Mouse (Mus musculus) neutrophil, adult 5-6 weeks (primary cell): Measurements from ENCODE around the gene Osbpl3. TPM values are rescaled to one million over a fixed set of nuclear protein-coding genes. Genes with fewer than 3 reads are reported as not detected.

Source experiments
- ATAC-seq: fragments of 151-379, 151-347 bp; 2 replicates; pipeline ENCODE4 v1.8.0; 2017; ENCODE audit warnings: mild to moderate bottlenecking, moderate TSS enrichment; ENCODE audit not compliant: insufficient number of reproducible peaks, poor library complexity, low FRiP score, severe bottlenecking; ENCODE audit errors: extremely low read depth
- total RNA-seq: library from RNA; stranded (forward); fragments of 200-1000 nt; gene quantifications from 2 replicates; pipeline ENCODE4 v1.2.3, GENCODE M21; 2017

Gene Osbpl3
- total RNA-seq, 1 experiment from 2014 or later: 2.7 TPM

DNA sequence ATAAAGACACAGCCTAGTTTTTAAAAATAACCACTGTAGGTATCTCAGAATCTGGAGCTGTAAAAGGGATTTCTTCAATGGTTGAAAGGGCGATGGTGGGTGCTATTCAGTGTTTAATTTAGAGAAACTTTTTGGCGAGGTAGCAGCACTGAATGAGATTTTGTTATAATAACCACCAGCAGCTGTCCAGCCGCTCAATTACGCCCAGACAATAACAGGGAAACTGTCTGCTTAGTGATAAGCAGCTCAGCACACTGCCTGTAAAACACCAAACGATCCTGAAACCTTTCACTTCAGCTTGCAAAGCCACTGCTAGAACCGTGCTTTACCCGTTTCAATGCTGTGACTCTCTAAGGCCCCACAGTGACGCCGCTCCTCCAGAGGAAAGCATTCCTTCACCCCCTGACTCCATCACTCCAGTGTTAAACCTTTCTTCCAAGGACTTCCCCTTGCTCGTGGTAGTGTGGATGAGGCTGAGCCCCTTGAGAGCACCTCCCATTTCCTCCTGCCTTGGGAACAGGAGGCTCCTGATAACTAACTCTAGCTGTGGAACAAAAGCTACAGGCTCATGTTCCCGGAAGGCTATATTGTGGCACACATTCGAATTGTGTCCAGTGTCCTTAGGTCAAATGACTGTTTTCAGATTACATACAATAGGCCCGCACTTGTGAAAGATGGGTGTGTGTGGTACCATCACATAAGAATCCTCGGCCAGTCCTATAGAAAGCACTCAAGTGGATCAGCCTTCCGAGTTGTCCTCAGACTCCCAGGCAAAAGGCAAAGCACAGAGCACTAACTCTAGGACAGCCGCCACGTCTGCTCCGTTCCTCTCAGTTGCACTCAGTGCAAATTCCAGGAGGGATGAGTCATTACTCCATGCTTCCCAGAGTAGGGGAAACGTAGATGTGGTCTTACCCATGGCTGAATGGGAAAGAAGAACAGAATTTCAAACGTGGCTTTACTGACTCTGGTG, 101.0 kb downstream of the Osbpl3 start:
- no peak for ATAC-seq

DNA sequence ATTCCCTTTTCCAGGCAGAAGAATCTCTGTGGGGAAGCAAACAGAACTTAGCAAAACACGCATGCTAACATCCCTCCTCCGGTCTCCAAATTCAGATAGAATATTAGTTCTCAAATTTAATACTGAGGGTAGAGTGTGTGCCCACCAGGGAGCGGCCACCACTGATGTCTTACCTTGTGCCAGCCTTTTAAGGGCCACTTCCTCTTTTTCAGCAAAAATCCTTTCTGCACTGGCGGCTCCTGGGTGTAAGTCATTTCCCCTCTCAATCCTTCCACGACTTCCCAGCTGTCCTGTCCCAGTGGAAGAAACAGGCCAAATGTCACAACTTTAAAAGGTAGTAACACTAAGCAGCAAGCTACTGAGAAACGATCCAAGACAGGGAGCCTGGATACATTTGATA, 103.2 kb downstream of the Osbpl3 start:
- peak; percentile 31; the same call in 1 of the 2 replicates for ATAC-seq

DNA sequence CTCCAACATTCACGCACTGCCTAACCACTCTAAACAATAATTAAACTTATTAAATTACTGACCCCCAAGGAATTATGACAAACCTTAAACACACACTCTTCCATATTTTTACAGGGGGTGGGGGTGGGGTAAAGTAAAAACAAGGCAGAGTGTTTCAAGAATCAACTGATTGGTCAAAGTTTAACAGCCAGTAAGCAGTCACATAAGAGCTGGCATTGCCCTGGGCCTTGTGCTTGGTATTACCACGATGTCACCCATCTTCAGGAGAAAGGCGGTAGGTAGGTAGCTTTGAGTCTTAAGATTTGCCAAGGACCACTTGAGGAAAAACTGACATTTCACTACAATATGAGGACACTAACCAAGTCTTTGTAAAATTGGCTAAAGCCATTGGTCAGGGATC, 105.1 kb downstream of the Osbpl3 start:
- ATAC-seq: no peak

DNA sequence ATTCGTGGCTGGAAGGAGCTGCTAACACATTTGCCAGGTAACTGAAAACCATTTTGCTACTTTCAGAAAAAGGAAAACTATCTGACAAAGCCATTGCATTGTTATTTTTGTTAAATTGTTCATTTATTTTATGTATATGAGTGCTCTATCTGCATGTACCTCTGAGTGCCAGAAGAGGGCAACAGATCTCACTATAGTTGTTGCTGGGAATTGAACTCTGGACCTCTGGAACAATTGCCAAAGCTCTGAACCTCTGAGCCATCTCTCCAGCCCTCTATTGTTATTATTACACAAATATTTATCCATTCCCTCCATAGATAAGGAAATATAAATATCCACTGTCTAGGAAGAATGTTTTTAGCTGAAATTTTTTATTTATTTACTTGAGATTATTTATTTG, 107.4 kb downstream of the Osbpl3 start:
- ATAC-seq: no peak

DNA sequence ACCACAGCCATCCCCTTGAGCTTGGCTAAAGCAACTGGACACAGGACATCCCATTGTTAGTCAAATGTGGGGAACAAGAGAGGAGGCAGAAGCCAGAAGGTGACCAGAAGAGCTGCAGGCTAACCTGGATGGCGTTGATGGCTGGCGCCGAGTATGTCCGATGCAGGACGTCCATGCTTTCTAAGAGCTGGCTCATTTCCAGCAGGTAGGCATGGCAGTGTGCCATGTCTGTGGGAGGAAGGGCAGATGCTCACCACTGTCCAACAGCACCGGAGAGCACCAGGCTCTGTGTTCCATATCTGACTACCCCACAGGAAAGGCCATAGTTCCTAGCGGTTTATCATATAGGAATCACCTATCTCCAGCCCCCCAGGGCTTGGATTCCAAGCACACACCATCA, 109.8 kb downstream of the Osbpl3 start:
- no peak for ATAC-seq

DNA sequence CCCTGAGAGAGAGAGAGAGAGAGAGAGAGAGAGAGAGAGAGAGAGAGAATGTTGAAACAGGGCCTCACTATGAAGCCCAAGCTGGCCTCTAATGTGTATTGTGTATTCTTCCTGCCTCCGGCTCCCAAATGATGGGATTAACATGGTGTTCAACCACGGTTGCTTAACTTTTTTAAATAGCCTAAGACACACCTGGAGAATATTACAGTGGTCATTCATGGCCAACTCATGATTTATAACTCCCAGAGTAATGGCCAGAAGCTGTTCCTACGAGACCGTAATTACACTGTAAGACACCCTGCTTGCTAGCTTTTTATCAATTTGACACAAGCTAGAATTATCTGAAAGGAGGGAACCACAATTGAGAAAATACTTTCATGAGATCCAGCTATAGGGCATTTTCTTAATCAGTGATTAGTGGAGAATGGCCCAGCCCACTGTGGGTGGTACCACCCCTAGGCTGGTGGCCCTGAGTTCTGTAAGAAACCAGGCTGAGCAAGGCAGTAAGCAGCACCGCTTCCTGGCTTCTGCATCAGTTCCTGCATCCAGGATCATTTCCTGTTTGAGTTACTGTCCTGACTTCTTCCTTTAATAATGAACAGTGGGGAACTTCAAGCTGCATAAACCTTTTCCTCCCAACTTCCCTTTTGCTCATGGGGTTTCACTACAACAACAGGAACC, 115.6 kb downstream of the Osbpl3 start:
- ATAC-seq: no peak

DNA sequence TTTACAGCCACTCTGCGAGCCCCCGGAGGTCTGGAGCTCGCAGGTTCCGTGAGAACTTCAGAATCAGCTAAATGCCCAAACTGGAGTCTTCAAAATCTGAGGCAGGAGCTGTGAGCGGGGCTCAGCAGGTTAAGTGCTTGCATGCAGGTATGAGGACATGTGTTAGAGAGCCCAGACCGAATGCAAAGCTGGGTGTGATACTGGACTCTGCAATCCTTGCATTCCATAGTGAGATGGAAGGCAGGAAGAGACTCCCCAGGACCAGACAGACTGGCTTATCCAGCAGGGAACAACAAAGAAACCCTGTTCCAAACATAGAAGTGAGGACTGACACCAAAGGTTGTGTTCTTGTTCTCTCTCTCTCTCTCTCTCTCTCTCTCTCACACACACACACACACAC, 118.6 kb downstream of the Osbpl3 start:
- ATAC-seq: no peak

DNA sequence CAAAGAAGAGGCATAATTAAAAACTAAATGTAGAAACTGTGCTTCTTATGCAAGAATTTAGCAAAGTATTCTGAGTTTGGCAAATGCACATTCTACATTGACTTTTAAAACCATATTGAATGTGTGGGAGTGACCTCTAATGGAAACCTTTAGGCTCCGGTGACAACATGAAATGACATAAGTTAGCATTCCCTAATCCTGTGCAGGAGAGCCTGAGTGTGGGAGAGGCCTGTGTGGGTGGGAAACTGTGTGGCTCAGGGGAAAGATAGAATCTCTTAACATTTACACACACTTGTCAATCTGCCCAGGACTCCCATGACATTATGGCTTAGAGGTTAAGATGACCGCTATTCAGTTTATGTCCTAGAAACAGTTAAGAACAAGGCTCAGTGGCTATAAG, 119.6 kb downstream of the Osbpl3 start:
- no peak for ATAC-seq

DNA sequence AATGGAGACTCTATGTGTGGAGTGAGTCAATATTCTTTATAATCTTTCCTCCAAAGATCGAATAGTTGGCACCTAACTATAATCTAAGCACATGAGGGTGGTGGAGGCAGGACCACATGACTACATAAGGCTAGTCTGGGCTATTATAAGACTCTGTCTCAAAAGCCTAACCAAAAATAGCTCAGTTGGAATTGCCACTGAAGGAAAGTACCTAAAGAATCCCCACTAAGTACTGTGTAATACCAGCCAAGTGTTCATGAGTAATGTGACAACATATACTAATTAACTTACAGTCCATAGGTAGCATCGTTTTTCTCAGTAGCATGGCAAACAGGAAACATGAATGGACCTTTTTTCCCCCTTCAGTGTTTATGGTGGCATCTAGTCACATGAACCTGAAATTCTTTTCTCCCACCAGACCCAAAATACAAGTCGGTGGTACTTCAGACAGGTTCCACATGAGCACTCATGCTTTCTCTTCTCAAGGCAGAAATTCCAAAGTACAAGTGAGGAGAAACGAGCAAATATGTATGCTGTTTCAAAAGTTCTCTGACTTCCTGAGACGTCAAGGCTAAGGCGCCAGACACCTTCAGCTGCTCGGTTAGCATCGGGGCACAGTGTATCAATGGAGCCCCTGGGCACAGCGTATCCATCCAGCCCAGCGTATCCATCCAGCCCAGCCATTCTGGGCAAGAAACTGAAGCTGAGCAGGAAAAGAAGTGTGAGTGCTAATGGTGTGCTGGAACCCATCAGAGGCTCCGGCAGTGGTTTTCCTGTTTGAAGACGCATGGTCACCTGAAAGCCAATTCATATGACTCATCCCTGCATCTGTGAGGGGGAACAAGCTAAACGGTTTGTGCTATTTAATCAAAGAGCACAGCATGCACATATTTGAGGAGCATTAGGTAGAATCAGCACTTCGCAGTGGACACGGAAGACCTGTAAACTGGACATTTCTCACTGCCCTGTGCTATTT, 120.9 kb downstream of the Osbpl3 start:
- no peak for ATAC-seq

DNA sequence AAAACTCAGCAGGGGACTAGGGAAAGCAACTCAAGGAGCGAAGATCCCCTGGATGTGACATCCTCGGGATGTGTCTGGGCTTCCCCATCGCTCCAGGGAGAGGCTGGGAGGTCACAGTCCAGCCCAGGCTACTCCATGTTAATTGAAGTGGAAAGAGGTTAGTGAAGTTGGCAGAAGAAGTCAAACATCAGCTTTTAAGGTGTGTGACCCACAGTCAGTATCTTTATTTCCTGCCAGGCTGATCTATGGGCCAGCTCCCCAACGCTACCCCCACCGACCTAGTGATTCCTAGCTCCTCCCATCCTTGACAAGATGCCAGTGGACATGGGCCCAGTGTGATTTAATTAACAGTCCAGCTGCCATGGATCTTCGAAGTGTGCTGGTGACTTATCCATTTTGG, 122.7 kb downstream of the Osbpl3 start:
- ATAC-seq: no peak

DNA sequence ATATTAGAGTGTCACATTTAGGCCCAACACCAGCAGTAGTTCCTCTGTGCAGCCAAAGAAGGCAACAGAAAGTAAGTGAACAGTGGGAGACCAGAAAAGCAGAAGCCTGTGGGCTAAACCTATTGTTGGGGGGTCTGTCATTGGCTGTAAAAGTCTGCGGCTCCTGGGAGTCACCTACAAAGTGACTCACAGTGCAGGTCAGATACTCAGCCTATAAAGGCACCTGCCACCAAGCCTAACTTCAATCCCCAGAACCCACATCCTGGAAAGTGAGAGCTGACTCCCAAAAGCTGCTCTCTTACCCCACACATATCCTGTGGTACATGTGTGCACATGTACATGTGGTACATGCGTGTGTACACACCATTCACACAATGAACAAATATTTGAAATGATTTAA, 124.5 kb downstream of the Osbpl3 start:
- no peak for ATAC-seq

DNA sequence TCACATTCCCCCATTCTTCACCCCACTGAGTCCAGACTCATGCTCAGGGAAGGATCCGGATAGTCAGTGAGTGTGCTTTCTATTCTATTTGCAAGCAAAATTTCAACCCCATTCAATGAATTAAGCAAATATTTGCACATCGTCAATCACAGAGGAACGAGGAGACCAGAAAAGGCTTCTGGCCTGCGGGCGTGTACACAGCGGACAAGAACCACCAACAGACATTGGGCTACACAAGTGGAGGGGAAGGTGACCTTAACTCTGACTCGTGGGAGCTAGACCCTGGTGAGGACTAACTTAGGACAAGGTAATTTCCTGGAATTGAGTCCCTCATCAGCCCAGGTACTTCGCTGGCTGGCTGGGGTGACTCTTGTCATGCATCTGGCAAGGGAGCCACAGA, 126.6 kb downstream of the Osbpl3 start:
- no peak for ATAC-seq

DNA sequence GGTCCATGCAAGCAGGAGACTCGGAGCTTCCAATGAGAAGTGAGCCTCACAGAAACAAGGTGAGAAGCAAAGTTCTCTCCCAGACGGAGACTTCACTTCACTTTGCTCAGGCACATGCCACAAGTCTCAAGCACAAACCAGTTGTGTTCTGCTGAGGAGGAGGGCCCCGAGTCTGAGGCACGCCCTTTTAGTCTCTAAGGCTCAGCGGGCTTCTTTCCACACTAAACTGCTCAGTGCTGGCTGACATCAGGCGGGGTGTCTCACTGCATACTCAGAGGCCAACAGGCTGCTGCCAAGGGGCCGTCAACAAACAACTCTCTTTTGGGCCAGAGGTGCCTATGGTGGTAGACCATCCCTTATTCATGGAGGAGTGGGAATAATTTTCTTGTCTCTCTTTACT, 127.1 kb downstream of the Osbpl3 start:
- no peak for ATAC-seq

DNA sequence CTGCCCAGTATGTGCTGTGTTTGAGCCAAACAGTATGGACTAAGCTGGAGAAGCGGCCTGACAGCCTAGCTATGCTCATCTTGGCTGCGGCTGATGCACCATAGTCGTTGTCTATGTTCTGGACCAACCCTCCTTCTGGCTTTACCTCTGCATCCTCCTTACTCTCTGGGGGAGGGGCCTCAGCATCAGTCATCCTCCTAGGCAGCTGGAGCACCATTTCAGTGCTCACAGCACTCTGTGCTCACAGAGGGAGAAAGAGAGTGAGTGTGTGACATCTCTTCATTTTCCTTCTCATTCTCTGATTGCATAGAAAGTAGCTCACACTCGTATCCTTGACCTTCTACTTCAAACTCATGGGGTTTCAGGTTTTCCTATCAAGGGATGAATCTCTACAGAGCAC, 129.8 kb downstream of the Osbpl3 start:
- no peak for ATAC-seq

DNA sequence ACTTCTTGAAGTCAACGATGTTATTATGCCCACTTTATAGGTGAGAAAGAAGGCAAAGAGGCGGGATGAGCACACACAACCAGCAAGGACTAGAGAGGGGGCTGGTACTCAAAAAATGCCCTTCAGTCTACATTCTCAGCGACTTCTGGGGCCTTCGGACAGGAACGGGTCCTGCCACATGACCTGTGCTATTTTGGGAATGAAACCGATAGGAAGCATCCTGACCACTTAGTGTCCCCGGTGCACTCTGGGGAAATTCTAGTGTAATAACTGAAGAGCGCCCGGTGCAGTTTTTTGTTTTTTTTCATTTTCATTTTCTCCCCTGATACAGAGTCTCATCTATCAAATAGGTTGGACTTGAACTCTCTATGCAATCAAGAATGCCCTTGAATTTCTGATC, 130.5 kb downstream of the Osbpl3 start:
- ATAC-seq: no peak

DNA sequence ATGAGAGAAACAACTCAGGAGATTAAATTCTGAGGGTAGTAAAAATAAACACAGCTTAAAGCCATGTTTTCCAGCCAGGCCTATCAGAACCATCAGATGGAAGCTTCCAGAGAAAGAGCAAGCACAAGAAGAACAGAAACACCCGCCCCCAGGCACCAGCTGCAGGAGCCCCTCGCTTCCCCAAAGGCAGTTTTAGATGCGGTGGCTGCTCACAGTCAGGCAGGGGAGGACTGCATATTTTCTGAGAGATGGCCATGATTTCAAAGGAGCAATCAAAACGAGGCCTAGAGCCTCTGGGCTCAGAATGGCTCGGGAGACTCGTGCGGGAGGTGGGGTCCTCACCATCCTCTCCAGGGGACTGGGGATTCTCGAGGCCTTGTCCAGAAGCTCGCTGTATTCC, 133.4 kb downstream of the Osbpl3 start:
- no peak for ATAC-seq

DNA sequence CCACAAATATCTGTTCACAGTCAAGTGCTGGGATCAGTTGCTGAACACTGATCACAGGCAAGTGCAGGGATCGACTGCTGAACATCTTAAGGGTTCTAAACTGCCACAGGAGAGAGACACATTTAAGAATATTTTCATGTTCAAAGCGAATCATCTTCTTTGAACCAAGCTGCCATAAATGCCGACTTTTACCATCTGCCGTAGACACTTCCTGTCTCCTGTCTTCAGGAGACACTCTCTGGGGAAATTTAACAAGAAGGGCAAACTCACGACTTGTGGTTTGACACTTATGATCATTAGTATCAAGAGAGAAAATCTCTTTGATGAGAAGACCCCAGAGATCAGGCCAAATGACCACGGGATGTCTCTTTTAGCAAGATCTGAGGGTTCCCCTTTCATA, 134.3 kb downstream of the Osbpl3 start:
- no peak for ATAC-seq

DNA sequence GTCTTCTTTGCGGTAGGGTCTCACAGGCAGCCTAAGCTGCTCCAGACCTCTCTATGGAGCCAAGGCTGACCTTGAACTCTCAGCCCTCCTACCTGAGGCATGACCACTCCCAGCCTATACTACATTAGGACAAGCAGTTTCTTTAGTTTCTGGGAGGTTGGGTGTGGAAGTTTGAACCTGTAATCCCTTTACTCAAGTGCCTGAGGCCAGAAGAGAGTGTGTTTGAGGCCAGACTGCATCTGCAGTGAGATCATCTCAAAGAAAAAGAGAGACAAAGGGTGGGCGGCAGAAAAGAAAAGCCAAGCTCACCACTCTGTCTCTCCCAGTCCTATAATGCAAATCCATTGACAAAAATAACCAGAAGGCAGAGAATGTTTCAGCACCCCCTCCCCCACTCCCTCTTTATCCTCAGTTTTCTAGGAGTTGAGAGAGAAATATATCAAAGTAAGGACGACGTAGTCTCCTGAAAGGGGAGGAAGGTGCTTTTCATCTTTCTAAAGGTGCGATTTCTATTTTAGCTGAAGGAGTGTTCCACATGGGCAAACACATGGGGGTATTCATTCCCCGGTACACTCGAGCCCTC, 137.3 kb downstream of the Osbpl3 start:
- no peak for ATAC-seq

DNA sequence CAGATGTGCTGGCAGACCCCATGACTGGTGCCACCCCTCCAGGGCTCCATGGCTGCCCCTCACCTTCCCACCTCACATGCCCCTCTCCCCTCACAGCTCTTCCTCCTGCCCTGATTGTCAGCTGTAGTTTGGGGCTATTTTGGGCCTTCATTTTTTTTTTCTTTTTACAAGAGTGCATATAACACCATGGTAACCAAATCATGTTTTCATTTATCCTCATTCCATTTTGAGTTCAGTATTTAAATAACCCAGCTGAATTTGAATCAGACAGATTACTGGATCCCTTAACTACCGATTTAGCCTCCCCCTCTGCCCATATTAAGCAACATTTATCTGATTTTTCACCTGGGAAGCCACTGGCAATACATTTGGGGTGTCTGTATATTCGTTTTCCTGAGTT, 137.9 kb downstream of the Osbpl3 start:
- ATAC-seq: no peak
